Mouse (Mus musculus) bone marrow macrophage, adult 2 months (primary cell): ENCODE data around the gene Olfr1329.

Experiments
- CTCF ChIP-seq: IDR thresholded peaks from 2 replicates; pipeline ENCODE4 v1.5.1; 2012; ENCODE audit warnings: low read depth, mild to moderate bottlenecking, low read length, moderate library complexity
- POLR2A ChIP-seq: IDR thresholded peaks from 2 replicates; pipeline ENCODE4 v1.6.1; 2012; ENCODE audit warnings: mild to moderate bottlenecking, low read depth, low read length, borderline replicate concordance

GRCm38 (mm10) chr4:118867566-118867965 lies 49.7 kb downstream of the Olfr1329 start:
- TF ChIP-seq CTCF (no peak), POLR2A (no peak)
